Mouse (Mus musculus) forelimb bud, embryonic 11.5 days (tissue): ENCODE measurements around the gene Hspb2.
A peak's percentile ranks its signal among the peaks of the same experiment; 100 is the strongest.

Source experiments
- DNase-seq: peaks from one replicate; pipeline ENCODE4 v3.0.0-alpha.2; 2012; ENCODE audit warnings: low read depth, low spot score

Gene Hspb2

GRCm38 (mm10) chr9:50750706-50751105, 1.4 kb downstream of the Hspb2 start:
- DNase-seq, result no peak

GRCm38 (mm10) chr9:50746214-50746677, 5.9 kb downstream of the Hspb2 start, which contains the start of gene 2310030G06Rik:
2310030G06Rik (minus strand) TSS chr9:50746536.
- DNase-seq, result peak; percentile 56

GRCm38 (mm10) chr9:50745806-50746205, 6.3 kb downstream of the Hspb2 start:
- no peak for DNase-seq

GRCm38 (mm10) chr9:50742744-50743143, 9.4 kb downstream of the Hspb2 start:
- DNase-seq, result no peak

- DNase-seq, result no peak
Measured at GRCm38 (mm10) chr9:50742261-50742660, 9.9 kb downstream of the Hspb2 start.

GRCm38 (mm10) chr9:50740867-50741784, 11.0 kb downstream of the Hspb2 start:
- DNase-seq, result no peak

- DNase-seq, result peak; percentile 91
Measured at GRCm38 (mm10) chr9:50738914-50739870, 13.0 kb downstream of the Hspb2 start, which contains the start of gene Dixdc1. Dixdc1 (minus strand) TSS chr9:50739517.

- DNase-seq, result peak; percentile 67
Measured at GRCm38 (mm10) chr9:50734989-50735388, 17.2 kb downstream of the Hspb2 start.

- DNase-seq, result no peak
Measured at GRCm38 (mm10) chr9:50732560-50732959, 19.6 kb downstream of the Hspb2 start.

GRCm38 (mm10) chr9:50729600-50729999, 22.6 kb downstream of the Hspb2 start:
- DNase-seq, result no peak

- peak; percentile 81 for DNase-seq
Measured at GRCm38 (mm10) chr9:50727925-50728651, 24.1 kb downstream of the Hspb2 start.

- no peak for DNase-seq
Measured at GRCm38 (mm10) chr9:50727171-50727924, 24.8 kb downstream of the Hspb2 start.

GRCm38 (mm10) chr9:50725921-50726590, 26.1 kb downstream of the Hspb2 start:
- DNase-seq, result peak; percentile 73

GRCm38 (mm10) chr9:50724661-50725330, 27.4 kb downstream of the Hspb2 start:
- DNase-seq, result no peak

GRCm38 (mm10) chr9:50724147-50724546, 28.0 kb downstream of the Hspb2 start:
- no peak for DNase-seq

- no peak for DNase-seq
Measured at GRCm38 (mm10) chr9:50723406-50723805, 28.7 kb downstream of the Hspb2 start.

- no peak for DNase-seq
Measured at GRCm38 (mm10) chr9:50722451-50722911, 29.7 kb downstream of the Hspb2 start.

- no peak for DNase-seq
Measured at GRCm38 (mm10) chr9:50721061-50721460, 31.1 kb downstream of the Hspb2 start.

GRCm38 (mm10) chr9:50718878-50719277, 33.3 kb downstream of the Hspb2 start:
- DNase-seq, result no peak
